Mouse (Mus musculus) left cerebral cortex, postnatal 10 days (tissue): Measurements from ENCODE around the gene Acer3. TPM values are rescaled to one million over a fixed set of nuclear protein-coding genes. Genes with fewer than 3 reads are reported as not detected.
"Not testable (repeated sequence)": the region's sequence is repeated elsewhere in the genome, so short reads cannot be mapped to it uniquely, and the experiment has no call there.

ENCODE experiments used
- DNase-seq, 2 experiments: peaks; one replicate each; pipeline ENCODE4 v3.0.0; 2021 to 2022; ENCODE audit warnings: low spot score in 2 of 2, mixed read lengths in 1 of 2; ENCODE audit errors: extremely low spot score in 1 of 2
- intact Hi-C: fragments of 180-260 bp; cut with DNase I; formaldehyde crosslinking; loops from one replicate; pipeline ENCODE4 v1.15.1; 2025
- total RNA-seq, 2 experiments: library from RNA; stranded (reverse); gene quantifications; 2 replicates each; pipeline ENCODE4 v1.2.3; 2021

Acer3 gene
- total RNA-seq, 2 experiments from 2014 or later = 14.5 to 16.1 TPM

DNA sequence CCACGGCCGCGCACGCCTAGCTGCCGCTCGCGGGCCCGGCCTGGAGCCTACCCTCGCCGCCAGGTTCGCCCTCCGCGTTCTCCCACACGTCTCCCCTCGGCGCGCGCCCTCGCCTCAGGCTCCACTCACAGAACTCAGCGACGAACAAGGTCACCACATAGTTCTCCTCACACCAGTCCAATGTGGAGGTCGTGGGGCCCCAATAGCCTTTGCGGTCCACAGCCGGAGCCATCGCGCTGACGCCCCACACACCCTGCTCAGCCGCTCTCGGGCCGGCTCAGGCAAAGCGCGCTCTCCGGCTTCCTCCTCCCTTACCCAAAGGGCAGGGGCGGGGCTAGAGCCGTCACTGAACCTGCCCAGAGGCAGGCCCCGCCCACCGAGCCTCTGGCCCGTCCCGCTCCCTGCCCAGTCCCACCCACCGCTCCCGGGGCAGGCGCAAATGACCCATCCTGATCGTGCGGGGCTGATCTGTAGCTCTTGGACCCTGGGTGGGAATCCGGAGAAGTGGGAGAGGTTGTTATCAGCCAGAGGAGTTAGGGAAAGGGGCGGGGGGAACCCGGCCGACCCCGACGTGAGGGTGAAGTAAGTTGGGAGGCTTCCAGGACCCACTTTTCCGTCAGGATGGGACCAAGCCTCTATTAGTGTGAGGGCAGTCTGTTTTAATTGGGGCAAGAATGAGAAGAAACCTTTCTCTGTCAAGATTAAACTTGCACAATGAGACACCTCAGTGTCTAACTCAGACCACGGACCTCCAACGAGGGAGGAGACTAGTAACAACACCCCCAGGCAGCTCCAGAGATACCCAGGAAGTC, 11.6 kb downstream of the Acer3 start:
- intact Hi-C loops = no loop called here

DNA sequence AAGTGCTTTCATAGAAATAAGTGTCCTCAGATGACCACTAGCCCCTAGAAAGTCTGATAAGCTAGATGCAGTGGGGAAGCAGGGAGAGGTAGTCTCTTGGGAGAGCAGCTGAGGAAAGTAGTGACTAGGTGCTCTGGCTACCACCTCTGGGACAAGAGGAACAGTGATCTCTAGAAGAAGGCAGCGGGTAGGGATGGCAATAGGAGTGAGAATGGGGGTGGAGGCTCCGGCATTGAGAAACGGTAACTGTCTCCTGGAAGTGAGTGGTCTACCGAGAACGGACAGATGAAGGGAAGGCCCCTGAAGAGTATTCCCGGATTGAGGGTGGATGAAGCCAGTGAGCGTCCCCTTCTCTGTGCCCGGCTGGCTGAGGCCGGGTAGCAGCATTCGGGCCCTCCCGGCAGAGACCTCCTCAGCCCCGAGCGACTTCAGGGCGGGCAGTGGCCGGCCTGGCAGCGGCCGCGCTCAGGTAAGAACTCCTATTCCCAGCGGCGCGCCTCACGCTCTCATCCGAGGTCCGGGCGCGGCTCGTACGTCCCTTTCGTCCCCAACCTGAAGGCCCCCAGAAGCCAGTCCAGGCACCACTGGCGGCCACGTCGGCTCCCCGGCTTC, 12.3 kb downstream of the Acer3 start:
- intact Hi-C loops = no loop called here

More for the DNA sequence above, 11.6 kb downstream of the Acer3 start:
- peak; percentile 79 to 98 for DNase-seq

DNA sequence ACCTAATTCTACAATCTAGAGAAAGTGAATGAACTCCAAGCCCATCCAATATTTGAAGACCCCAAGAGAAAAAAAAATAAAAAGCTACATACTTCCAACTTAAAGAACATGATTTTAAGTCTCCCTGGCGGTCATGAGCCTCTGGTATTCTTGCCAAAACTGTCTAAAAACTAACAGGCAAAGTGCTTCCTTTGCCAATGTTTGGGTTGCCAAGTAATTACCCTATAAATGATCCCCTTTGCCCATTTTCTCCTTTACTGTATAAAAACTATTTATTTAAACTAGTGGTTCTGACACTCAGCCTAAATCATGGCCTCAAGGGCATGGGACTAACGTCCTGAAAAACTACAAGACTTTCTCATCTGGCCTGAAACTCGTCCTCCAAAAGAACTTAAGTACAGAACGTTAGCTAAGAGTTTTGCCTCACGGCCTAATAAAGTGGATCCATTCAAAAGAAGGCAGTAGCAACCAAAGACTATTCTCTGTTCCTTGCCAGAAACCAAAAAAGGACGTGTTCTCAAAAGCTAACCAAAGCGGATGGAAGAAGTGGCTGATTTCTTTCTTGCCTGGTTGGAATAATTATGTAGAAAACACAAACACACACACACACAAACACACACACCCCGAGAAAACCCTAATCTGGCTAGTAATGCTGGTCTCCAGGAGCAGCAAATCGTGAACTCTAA, 12.9 kb downstream of the Acer3 start:
- intact Hi-C loops = no loop called here
- no peak for DNase-seq

More for the DNA sequence above, 12.3 kb downstream of the Acer3 start:
- DNase-seq = no peak

DNA sequence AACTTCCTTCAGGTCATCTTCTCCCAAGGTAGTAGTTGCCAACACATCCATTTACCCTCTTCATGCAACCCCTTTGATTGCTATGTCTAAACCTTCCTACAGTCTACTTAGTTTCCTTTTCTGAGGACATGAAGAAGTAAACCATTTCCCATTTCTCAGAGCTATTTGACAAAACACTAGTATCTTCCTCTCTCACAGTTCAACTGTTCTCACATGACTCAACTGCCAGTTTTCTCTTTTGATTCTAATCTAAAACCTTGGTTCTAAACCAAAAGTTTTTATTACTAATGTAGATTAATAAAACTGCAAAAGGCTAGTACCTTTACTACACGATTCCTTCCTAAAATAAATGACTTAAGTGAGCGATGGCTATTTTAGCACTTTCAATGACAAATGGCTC, 13.6 kb downstream of the Acer3 start:
- intact Hi-C loops = no loop called here
- no peak for DNase-seq

DNA sequence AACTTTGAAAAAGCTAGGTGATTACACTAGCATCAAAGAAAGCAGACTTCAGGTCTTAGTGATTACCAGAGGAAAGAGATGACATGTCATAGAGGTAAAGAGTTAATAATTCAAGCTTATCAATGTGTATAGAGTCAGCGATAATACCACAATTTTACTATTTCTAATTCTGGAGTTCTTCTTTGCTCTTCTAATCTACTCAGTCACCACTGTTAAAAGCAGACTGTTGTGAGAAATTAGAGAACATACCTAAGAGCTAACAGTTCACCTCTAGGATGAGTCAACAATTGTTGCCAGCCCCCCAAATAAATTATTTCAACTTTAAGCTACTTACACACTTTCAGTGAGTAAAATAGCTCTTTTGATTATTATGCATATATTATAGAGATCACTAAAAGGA, 28.1 kb downstream of the Acer3 start:
- intact Hi-C loops = no loop called here
- no peak for DNase-seq

DNA sequence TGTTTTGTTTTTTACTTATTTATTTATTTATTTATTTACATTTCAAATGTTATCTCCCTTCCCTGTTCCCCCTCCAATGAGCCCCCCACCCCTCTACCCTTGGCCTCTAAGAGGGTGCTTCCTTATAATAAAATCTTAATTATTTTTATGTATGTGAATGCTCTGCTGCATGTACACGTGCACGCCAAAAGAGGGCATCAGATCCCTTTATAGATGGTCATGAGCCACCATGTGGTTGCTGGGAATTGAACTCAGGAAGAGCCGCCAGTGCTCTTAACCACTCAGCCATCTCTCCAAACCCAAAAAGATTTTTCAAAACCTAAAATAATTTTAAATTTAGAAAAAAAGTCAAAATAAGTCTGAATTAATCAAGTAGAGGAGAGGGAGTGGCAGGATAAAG, 31.4 kb downstream of the Acer3 start:
- intact Hi-C loops = no loop called here

DNA sequence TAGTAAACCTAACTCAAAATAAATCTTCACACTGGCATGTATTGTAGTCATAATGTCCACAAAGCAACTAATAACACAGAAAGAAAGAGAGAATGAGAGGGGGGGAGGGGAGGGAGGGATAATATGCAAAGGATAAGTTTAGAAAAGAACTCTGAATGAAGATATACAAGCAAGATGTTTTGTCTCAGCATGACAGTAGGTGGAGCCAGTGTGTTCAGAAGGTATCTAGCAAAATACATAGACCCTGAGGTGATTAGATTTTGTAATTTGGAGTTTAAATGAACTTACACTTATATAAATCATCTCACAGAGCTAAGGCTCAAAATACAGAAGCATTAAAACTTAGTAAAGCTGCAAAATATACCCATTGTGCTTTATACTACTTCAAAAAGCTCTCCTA, 44.7 kb downstream of the Acer3 start:
- intact Hi-C loops = no loop called here

More for the DNA sequence above, 31.4 kb downstream of the Acer3 start:
- DNase-seq = no peak

DNA sequence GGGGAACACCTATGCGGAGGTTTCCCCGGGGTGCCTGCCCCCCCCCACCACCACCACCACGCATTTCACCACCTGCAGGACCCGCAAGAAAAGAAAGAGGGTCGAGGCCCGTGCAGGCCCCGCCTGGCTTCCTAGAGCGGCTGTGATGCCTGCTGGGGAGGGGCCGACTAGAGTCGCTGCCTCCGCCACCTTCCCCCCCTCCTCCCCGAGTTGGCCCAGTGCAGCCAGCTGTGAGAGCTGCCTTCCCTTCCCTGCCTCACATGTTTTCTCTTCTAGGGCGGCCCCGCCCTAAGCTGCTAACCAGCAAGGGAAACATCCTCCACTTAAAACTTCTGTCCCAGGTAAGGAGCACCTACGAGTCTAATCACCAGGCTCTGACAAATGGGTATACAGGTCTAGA, 52.8 kb downstream of the Acer3 start:
- intact Hi-C loops = not testable (repeated sequence)
- DNase-seq = peak in 1 of 2 experiments; percentile 15

More for the DNA sequence above, 44.7 kb downstream of the Acer3 start:
- DNase-seq = no peak

DNA sequence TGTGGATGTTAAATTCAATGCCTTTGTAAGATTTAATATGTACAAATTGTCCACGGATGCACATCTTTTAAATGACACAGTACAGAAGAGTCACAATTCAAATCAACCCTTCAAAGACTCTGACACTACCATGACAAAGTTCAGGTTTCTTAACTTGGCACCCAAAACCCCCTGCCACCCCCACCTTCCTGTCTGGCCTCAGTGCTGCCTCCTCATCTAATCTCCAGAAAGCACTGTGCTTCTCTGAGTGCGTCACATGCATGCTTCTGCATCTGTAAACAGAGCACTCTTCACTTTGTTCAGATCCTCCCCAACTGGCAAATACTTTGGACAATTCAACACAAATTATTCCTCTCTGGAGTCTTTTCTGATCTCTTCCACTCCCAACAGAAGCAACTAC, 68.5 kb downstream of the Acer3 start:
- intact Hi-C loops = no loop called here
- DNase-seq = no peak

DNA sequence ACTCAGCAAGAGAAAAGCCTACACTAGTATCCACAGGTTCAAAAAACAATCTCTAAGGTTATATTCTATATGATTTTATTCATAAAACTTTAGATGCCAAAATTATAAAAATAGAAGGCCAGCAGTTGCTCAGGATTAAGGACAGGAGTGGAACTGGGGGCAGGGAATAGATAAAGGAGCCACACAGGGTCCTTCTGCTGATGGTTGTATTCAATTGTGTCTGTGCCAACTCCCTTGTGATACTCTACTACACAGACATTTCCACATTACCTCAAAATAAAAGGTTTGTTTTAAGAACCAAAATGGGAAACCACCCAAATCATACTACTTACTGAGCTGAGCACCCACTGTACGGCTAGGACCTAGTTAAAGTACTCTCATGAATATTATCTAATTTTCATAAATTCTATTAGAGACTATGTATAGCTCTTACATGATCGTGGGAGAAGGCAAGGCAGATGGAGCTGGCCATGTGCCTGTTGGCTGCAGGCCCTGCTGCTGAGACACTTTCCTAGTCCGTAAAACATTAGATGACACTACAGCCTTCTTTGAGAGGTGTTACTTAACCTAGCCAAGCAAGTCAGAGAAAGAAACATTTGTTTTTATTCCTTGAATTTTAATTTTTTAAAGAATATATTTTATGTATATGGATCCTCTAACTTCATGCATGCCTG, 84.2 kb downstream of the Acer3 start:
- intact Hi-C loops = no loop called here
- DNase-seq = peak; percentile 46 to 49

DNA sequence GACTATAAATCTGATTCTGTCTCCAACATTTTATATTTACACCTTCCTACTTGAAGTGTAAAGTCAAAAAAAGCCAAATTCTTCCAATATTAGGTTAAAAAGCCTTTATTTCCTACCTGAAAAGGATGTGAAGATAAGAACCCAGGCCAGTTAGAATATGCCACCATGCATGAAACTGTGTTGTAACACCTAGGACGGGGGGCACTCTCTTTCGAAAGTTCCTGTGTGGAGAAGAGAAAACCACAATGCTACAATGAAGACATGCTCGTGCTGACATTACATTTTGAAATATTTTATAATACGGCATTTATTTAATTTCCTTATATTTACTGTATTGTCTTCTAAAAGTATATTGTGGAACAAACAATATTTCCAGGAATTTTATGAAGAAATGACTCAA, 97.2 kb downstream of the Acer3 start:
- DNase-seq = no peak
- intact Hi-C loops = no loop called here

DNA sequence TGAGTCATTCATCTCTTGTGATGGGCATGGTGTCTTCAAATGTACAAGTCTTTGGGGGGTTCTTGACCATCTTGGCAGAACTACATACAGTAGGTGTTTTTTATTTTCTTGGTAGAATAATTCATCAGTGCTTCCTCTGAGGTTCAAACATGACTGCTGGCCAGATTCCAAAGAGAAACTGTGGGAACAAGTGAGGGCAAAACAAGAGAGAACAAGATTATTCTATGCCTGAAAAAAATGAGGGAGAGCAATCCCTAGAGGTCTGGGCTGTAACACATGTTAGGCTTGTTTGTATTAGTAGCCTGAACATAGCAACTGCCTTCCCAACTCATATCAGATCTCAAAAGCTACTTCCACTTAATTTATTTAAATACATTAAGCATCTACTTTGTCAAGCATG, 104.3 kb downstream of the Acer3 start:
- DNase-seq = no peak
- intact Hi-C loops = no loop called here

DNA sequence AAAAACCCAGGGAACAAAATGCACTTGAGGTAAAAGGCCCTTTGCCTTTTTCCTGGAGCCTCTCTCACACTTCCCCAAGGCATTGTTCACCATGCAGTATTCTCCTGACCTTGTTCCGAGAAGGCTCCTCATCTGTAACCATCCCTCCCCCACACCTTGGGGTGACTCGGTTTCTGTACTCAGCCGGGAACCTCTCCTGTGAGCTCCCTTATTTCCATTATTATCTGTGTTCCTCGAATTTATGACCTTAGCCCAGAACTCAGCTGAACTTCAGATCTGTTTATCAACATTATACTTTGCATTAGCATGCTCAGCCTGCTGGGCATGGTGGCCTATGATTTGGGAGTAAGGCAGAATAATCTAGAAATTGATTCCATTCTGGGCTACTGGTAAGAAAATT, 118.1 kb downstream of the Acer3 start:
- intact Hi-C loops = no loop called here
- DNase-seq = no peak

DNA sequence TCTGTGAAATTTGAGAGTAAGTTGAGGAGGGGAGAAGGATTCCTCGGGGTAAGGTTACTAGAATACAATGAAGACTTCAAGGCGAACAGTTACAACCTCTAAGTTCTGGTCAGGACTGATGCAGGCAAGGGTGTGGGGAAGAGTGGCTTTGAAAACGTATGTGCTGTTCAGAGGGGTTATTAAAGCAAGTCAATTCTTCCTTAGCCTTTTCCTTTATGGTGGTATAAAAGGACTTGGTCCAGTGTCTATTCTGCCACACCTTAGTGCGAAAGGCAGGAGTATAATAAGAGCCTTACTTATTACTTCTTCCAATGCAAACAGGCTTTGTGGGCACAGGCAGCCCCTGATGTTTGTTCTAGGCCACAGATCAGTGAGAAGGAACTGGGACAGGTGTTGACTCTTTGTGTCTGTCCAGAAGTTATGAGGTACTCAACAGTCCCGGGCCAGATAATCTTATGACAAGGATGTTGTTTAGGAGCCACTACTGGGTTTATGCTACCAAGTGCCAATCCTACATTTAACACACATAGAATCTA, 119.4 kb downstream of the Acer3 start:
- DNase-seq = no peak
- intact Hi-C loops = no loop called here

DNA sequence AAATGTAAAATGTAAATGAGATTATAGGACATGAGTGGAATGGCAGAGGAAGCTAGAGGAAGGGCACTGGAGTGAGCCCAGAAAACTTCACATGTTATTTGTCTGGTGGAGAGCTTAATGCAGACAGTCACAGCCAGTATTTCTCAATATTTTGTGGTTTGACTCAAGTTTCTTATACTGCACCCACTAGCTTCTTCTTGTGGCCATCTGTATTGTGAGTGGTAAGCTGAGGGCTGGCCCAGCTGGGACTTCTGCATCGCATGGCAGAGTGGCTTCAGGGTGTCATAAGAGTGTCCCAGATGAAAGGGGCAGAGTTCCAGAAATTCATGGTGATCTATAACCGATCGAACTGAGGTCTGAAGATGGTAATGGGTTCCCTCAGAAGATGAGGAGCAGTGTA, 120.6 kb downstream of the Acer3 start:
- intact Hi-C loops = no loop called here
- DNase-seq = no peak

DNA sequence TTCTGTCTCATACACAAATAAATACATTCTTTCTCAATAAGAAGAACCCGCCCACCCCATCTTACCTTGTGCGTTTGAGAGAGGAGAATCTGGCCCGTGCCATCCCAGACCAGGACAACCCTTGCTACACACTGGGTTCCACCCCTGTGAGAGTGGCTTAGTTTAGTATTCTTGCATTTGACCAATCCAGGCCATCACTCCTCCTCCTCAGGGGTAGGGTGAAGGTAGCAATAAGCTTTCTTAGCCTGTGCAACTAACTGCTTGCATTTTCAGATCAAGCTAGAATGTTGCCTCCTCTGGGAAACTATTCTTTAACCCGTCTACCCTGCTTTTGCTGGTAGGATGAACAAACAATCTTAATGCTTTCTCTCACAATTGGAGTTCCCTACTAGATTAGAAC, 121.6 kb downstream of the Acer3 start, which contains the start of gene B3gnt6:
B3gnt6 (minus strand) TSS at position 101 of the 400 bp plus-strand sequence.
- no peak for DNase-seq
- intact Hi-C loops = no loop called here

DNA sequence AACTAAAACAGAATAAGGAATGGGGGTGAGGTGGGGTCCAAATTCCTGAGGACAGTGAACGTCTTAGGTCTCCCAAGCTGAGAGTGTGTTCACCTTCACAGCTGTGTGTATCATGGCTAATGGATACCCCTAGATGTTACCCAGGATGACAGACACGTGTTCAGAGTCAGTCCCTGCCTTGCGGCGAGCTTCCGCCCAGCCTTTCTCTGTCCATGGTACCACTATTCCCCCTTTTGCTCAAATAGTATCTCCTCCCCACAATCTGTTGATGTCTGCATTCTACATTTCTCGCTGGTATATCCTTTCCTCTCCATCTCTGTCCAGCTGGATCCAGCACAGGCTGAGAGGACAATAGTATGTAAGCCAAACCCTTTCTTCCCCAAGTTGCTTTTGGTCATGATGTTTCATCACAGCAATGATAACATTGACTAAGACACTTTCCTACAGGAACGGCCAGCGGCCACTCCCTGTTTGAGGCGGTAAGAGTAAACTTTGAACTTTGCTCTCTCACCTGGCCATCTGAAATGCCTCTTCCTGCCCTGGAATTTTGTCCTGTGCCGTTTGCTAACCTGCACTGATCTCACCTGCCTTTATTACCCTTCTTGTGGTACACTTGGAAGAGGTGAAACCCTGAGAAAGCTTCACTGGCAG, 125.7 kb downstream of the Acer3 start:
- intact Hi-C loops = no loop called here
- no peak for DNase-seq

DNA sequence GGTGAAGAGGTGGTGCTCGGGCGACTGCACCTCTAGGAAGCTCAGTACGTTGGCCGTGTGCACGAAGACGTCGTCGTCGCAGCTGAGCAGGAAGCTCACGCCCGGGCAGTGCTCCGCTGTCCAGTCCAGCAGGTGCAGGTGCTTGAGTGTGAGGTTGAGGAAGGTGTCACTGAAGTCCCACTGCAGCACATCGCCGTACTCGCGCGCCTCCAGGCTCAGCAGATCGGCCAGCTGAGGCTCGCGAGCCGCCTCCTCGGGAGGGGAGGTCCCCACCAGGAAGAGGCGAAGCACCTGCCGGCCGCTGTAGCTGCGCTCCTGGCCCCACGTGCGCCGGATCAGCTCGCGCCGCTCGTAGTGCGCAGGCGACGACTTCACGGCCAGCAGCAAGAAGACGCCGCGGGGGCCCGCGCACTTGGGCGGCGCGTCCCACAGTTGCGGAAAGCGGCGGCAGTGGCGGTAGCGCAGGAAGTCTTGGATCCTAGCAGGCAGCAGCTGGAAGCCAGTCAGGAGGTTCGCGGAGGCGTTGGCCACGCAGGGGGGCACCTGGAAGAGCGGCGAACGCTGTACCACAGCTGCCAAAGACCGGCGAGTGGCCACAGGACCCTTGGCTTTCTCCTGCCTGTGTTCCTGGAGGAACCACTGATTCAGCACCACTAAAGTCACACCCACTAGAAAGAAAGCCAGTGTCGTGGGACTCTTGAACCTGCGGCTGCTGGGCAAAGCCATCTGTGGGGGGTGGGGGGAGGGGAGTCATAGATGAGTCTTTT, 126.8 kb downstream of the Acer3 start:
- DNase-seq = no peak
- intact Hi-C loops = loop anchor here (5.0 kb wide), 1 partner anchor 37 kb away; no protein-coding TSS in a partner anchor
